Mouse (Mus musculus) heart, embryonic 15.5 days (tissue): Measurements from ENCODE around the gene Igfbp1. TPM values are rescaled to one million over a fixed set of nuclear protein-coding genes. Genes with fewer than 3 reads are reported as not detected.
A peak's percentile ranks its signal among the peaks of the same experiment; 100 is the strongest.

Experiments used
- ATAC-seq: fragments of 200-750 bp; cut with Nextera tagmentation; replicated peaks from 2 replicates; pipeline ENCODE4 v1.8.0; 2017; ENCODE audit warnings: low read depth, moderate TSS enrichment; ENCODE audit not compliant: insufficient number of reproducible peaks, insufficient read depth, low FRiP score
- H3K27ac ChIP-seq: fragments of 300-500 bp; sonication (generic); 2 replicates; pipeline ENCODE4 v1.5.1; 2015; ENCODE audit warnings: mild to moderate bottlenecking, inconsistent platforms
- H3K27me3 ChIP-seq: fragments of 300-500 bp; sonication (generic); 2 replicates; pipeline ENCODE4 v1.6.1; 2015; ENCODE audit warnings: inconsistent platforms
- H3K36me3 ChIP-seq: fragments of 300-500 bp; sonication (generic); 2 replicates; pipeline ENCODE4 v1.6.1; 2015; ENCODE audit warnings: mild to moderate bottlenecking, inconsistent platforms
- H3K4me1 ChIP-seq: fragments of 300-500 bp; sonication (generic); replicated peaks from 2 replicates; pipeline ENCODE4 v1.6.1; 2015; ENCODE audit warnings: inconsistent platforms
- H3K4me2 ChIP-seq: fragments of 300-500 bp; sonication (generic); 2 replicates; pipeline ENCODE4 v1.6.1; 2015; ENCODE audit warnings: inconsistent platforms, mild to moderate bottlenecking, moderate library complexity
- H3K4me3 ChIP-seq: fragments of 300-500 bp; sonication (generic); 2 replicates; pipeline ENCODE4 v1.5.1; 2015; ENCODE audit warnings: mild to moderate bottlenecking, inconsistent platforms
- H3K9ac ChIP-seq: fragments of 300-500 bp; sonication (generic); 2 replicates; pipeline ENCODE4 v1.6.1; 2015; ENCODE audit warnings: mild to moderate bottlenecking, inconsistent platforms
- H3K9me3 ChIP-seq: fragments of 300-500 bp; sonication (generic); replicated peaks from 2 replicates; pipeline ENCODE4 v1.6.1; 2016; ENCODE audit warnings: inconsistent platforms
- WGBS: fragments of 180-500 bp; shearing (Covaris S2); methylation state at CpG from one replicate; pipeline ENCODE4 v1.1.7; 2015; ENCODE audit warnings: mixed read lengths; 5-methylcytosine and 5-hydroxymethylcytosine counted together
- polyA plus RNA-seq: library from polyadenylated mRNA; unstranded; fragments of >200 nt; fragmentation: Nextera tagmentation; extraction: Ambion mirVana; gene quantifications from 2 replicates; pipeline ENCODE4 v1.2.1, GENCODE M21; 2015

The Igfbp1 gene
- polyA plus RNA-seq = 0.34 and 1.2 TPM in 2 replicates

DNA sequence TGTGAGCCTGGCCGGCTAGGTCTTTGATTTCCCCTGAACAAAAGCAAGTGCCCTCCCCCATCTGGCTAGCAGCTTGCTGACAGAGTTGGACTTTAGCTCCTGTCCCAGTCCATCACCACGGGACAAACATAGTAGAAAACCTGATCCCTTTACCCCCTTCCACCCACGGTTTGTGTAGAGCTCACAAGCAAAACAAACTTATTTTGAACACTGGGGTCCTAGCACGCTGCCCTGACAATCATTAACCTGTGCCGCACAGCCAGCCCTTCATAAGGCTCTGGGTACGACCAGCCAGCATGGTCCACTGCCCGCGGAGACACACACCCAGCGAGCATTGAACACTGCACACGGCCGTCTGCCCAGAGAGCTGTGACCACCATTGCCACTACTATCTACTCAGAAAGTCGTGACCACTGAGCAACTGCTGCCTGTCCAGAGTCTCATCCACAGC, at the start of gene Igfbp1:
Gene Igfbp1 (plus strand): TSS at position 292 of the 451 bp plus-strand sequence.
- H3K27ac ChIP-seq = peak within 1 kb of the TSS; percentile 17; the same call in 1 of the 2 replicates
- ATAC-seq = no peak
- no peaks in the 10 kb centered on the region for H3K27me3 ChIP-seq
- no peak within 1 kb of the TSS for H3K4me2 ChIP-seq
- H3K4me3 ChIP-seq = no peak within 1 kb of the TSS
- H3K9me3 ChIP-seq = no peaks in the 10 kb centered on the region
- H3K4me1 ChIP-seq = peaks cover 4% of the 10 kb centered on the region
- WGBS = 65% methylated on average over 12 of the region's 12 CpGs
- H3K36me3 ChIP-seq = no peaks in the 10 kb centered on the region
- H3K9ac ChIP-seq = no peak within 1 kb of the TSS

DNA sequence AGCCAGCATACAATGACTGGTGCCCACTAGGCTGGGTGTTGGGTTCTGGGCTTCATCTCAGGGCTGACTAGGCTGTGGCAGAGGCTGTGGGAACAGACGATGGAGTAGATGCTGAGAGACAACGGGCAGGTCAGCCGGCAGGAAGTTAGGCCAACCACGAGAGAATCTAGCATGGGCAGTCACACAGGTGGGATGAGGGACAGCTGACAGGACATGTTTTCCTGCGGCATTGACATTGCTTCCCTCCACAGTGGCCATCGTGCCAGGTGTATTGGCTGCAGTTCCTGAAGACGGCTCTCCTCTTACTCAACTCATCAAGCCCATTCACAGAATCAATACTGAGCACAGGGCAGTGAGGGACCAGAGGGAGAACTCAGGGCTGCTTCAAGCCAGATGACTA, 49.6 kb upstream of the Igfbp1 start:
- no peaks in the 10 kb centered on the region for H3K27me3 ChIP-seq
- WGBS = 89% methylated on average over 7 of the region's 7 CpGs
- no peaks in the 10 kb centered on the region for H3K4me1 ChIP-seq
- no peak overlapping the region for H3K9ac ChIP-seq
- no peak overlapping the region for H3K4me3 ChIP-seq
- H3K36me3 ChIP-seq = no peaks in the 10 kb centered on the region
- H3K4me2 ChIP-seq = no peak overlapping the region
- ATAC-seq = no peak
- no peaks in the 10 kb centered on the region for H3K9me3 ChIP-seq
- H3K27ac ChIP-seq = no peak overlapping the region

GRCm38 (mm10) chr11:7149471-7149870, 48.1 kb upstream of the Igfbp1 start:
- H3K9ac ChIP-seq = no peak overlapping the region
- H3K27ac ChIP-seq = no peak overlapping the region
- H3K9me3 ChIP-seq = no peaks in the 10 kb centered on the region
- H3K36me3 ChIP-seq = no peaks in the 10 kb centered on the region
- WGBS = 56% methylated on average over 7 of the region's 7 CpGs
- H3K4me2 ChIP-seq = no peak overlapping the region
- H3K27me3 ChIP-seq = no peaks in the 10 kb centered on the region
- H3K4me1 ChIP-seq = no peaks in the 10 kb centered on the region
- ATAC-seq = no peak
- no peak overlapping the region for H3K4me3 ChIP-seq

- no peak for ATAC-seq
- 91% methylated on average over 8 of the region's 8 CpGs for WGBS
- no peaks in the 10 kb centered on the region for H3K9me3 ChIP-seq
- no peak overlapping the region for H3K27ac ChIP-seq
- H3K36me3 ChIP-seq = no peaks in the 10 kb centered on the region
- H3K4me1 ChIP-seq = no peaks in the 10 kb centered on the region
- no peak overlapping the region for H3K9ac ChIP-seq
- no peaks in the 10 kb centered on the region for H3K27me3 ChIP-seq
- no peak overlapping the region for H3K4me3 ChIP-seq
- no peak overlapping the region for H3K4me2 ChIP-seq
Measured at GRCm38 (mm10) chr11:7150511-7150910, 47.1 kb upstream of the Igfbp1 start.

GRCm38 (mm10) chr11:7152371-7152770, 45.2 kb upstream of the Igfbp1 start:
- H3K4me1 ChIP-seq = no peaks in the 10 kb centered on the region
- H3K9me3 ChIP-seq = no peaks in the 10 kb centered on the region
- no peak for ATAC-seq
- no peak overlapping the region for H3K27ac ChIP-seq
- no peak overlapping the region for H3K4me2 ChIP-seq
- 93% methylated on average over 12 of the region's 12 CpGs for WGBS
- H3K27me3 ChIP-seq = no peaks in the 10 kb centered on the region
- no peak overlapping the region for H3K4me3 ChIP-seq
- H3K9ac ChIP-seq = no peak overlapping the region
- no peaks in the 10 kb centered on the region for H3K36me3 ChIP-seq

- Histone ChIP-seq H3K9me3 (no peaks in the 10 kb centered on the region), H3K4me2 (no peak overlapping the region), H3K4me3 (no peak overlapping the region), H3K27ac (no peak overlapping the region), H3K4me1 (no peaks in the 10 kb centered on the region), H3K27me3 (no peaks in the 10 kb centered on the region), H3K9ac (no peak overlapping the region), H3K36me3 (no peaks in the 10 kb centered on the region)
- WGBS = 80% methylated on average over 8 of the region's 8 CpGs
- no peak for ATAC-seq
Measured at GRCm38 (mm10) chr11:7153081-7153480, 44.5 kb upstream of the Igfbp1 start.

GRCm38 (mm10) chr11:7156427-7156826, 41.2 kb upstream of the Igfbp1 start:
- no peaks in the 10 kb centered on the region for H3K9me3 ChIP-seq
- no peak overlapping the region for H3K9ac ChIP-seq
- no peak overlapping the region for H3K4me2 ChIP-seq
- no peaks in the 10 kb centered on the region for H3K36me3 ChIP-seq
- no peak overlapping the region for H3K27ac ChIP-seq
- no peak overlapping the region for H3K4me3 ChIP-seq
- H3K27me3 ChIP-seq = no peaks in the 10 kb centered on the region
- peaks cover 11% of the 10 kb centered on the region for H3K4me1 ChIP-seq
- WGBS = 60% methylated on average over 4 of the region's 4 CpGs
- no peak for ATAC-seq

- Histone ChIP-seq H3K9me3 (no peaks in the 10 kb centered on the region), H3K4me2 (no peak overlapping the region), H3K36me3 (no peaks in the 10 kb centered on the region), H3K9ac (no peak overlapping the region), H3K27me3 (no peaks in the 10 kb centered on the region), H3K4me1 (peaks cover 11% of the 10 kb centered on the region), H3K4me3 (no peak overlapping the region), H3K27ac (no peak overlapping the region)
- no peak for ATAC-seq
- WGBS = 86% methylated on average over 6 of the region's 6 CpGs
Measured at GRCm38 (mm10) chr11:7158196-7158595, 39.4 kb upstream of the Igfbp1 start.

DNA sequence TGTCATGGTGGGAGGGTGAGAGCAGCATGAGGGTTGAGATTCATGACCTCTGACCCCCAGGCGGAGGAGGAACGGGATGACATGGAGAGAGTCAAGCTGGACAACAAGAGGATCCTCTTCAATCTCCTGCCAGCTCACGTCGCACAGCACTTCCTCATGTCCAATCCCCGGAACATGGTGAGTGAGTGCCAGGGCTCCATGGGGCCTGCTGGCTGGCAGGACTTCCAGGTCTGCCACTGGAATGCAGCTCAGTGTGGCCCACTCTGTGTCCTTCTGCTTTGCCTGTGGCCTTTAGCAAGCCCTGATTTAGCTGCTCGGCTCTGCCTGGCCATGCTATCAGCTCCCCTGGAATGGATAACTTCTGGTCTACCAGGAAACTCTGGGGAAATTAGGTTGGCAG, 37.4 kb upstream of the Igfbp1 start:
- ATAC-seq = peak; percentile 19; the same call in 1 of the 2 replicates
- peak overlapping the region; percentile 49 for H3K27ac ChIP-seq

GRCm38 (mm10) chr11:7160637-7161101, 36.9 kb upstream of the Igfbp1 start:
- Histone ChIP-seq H3K36me3 (no peaks in the 10 kb centered on the region), H3K4me1 (peaks cover 11% of the 10 kb centered on the region), H3K4me3 (no peak overlapping the region), H3K9me3 (no peaks in the 10 kb centered on the region), H3K27me3 (no peaks in the 10 kb centered on the region), H3K27ac (peak overlapping the region; percentile 49), H3K9ac (no peak overlapping the region), H3K4me2 (no peak overlapping the region)
- 48% methylated on average over 4 of the region's 4 CpGs for WGBS
- ATAC-seq = peak; percentile 44; the same call in 1 of the 2 replicates

More for the DNA sequence above, 37.4 kb upstream of the Igfbp1 start:
- H3K9me3 ChIP-seq = no peaks in the 10 kb centered on the region
- no peaks in the 10 kb centered on the region for H3K36me3 ChIP-seq
- H3K4me1 ChIP-seq = peaks cover 11% of the 10 kb centered on the region
- H3K4me2 ChIP-seq = no peak overlapping the region
- 47% methylated on average over 6 of the region's 6 CpGs for whole genome bisulfite sequencing
- H3K9ac ChIP-seq = no peak overlapping the region
- no peak overlapping the region for H3K4me3 ChIP-seq
- H3K27me3 ChIP-seq = no peaks in the 10 kb centered on the region

- Histone ChIP-seq H3K9me3 (no peaks in the 10 kb centered on the region), H3K27ac (no peak overlapping the region), H3K4me3 (no peak overlapping the region), H3K4me1 (peaks cover 11% of the 10 kb centered on the region), H3K27me3 (no peaks in the 10 kb centered on the region), H3K9ac (no peak overlapping the region), H3K36me3 (no peaks in the 10 kb centered on the region), H3K4me2 (no peak overlapping the region)
- 74% methylated on average over 8 of the region's 8 CpGs for WGBS
- ATAC-seq = no peak
Measured at GRCm38 (mm10) chr11:7161502-7162174, 35.9 kb upstream of the Igfbp1 start.

DNA sequence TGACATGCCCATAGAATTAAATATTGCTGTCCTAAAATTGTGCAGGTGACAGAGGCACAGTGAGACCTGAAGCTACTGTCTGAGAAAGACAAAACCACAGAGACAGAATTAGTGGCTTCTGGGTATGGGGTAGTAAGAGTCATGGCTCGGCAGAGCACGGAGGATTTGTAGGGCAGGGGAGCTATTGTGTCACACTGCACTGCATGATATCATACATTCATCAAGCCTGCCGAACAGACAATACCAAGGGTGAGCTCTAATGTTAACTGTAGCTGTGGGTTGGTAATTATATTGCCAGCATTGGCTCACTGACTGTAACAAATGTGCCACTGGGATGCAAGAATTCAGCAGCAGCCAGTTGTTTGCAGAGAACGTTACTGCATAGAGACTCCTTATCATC, 33.2 kb upstream of the Igfbp1 start:
- H3K4me3 ChIP-seq = no peak overlapping the region
- no peak for ATAC-seq
- H3K27ac ChIP-seq = no peak overlapping the region
- H3K36me3 ChIP-seq = no peaks in the 10 kb centered on the region
- no peaks in the 10 kb centered on the region for H3K27me3 ChIP-seq
- H3K4me2 ChIP-seq = no peak overlapping the region
- no peaks in the 10 kb centered on the region for H3K9me3 ChIP-seq
- no peak overlapping the region for H3K9ac ChIP-seq
- H3K4me1 ChIP-seq = peaks cover 11% of the 10 kb centered on the region
- 65% methylated on average over 4 of the region's 4 CpGs for WGBS
